Mouse (Mus musculus) small intestine, adult 2 months (tissue): ENCODE results near the gene Mylpf. TPM values are rescaled to one million over a fixed set of nuclear protein-coding genes. Genes with fewer than 3 reads are reported as not detected.

Experiments
- H3K27ac ChIP-seq: fragments of 200-500 bp; 2 replicates; pipeline ENCODE4 v1.5.1; 2012; ENCODE audit warnings: low read depth, low read length, control low read depth, inconsistent platforms; ENCODE audit not compliant: insufficient read depth
- H3K27me3 ChIP-seq: fragments of 200-500 bp; 2 replicates; pipeline ENCODE4 v1.6.1; 2012; ENCODE audit warnings: mild to moderate bottlenecking, moderate library complexity, low read length, inconsistent platforms; ENCODE audit not compliant: control insufficient read depth, insufficient read depth
- H3K36me3 ChIP-seq: fragments of 200-500 bp; 2 replicates; pipeline ENCODE4 v1.6.1; 2012; ENCODE audit warnings: mild to moderate bottlenecking, low read length, control low read depth, inconsistent platforms; ENCODE audit not compliant: control insufficient read depth, insufficient read depth
- H3K4me1 ChIP-seq: fragments of 200-500 bp; 2 replicates; pipeline ENCODE4 v1.6.1; 2012; ENCODE audit warnings: low read length, inconsistent platforms, mixed read lengths; ENCODE audit not compliant: control insufficient read depth, insufficient read depth, insufficient read length
- H3K4me3 ChIP-seq: fragments of 200-500 bp; 2 replicates; pipeline ENCODE4 v1.5.1; 2012; ENCODE audit warnings: low read depth, mild to moderate bottlenecking, control low read depth, inconsistent platforms, low read length, moderate library complexity
- CTCF ChIP-seq: fragments of 200-500 bp; IDR thresholded peaks from 2 replicates; pipeline ENCODE4 v1.5.1; 2012; ENCODE audit warnings: low read depth, mild to moderate bottlenecking, control low read depth, inconsistent platforms, low read length, moderate library complexity, mixed read lengths; ENCODE audit not compliant: insufficient replicate concordance, insufficient read length; ENCODE audit errors: extremely low read depth
- POLR2A ChIP-seq: fragments of 200-500 bp; IDR thresholded peaks from 2 replicates; pipeline ENCODE4 v1.6.1; 2012; ENCODE audit warnings: low read depth, mild to moderate bottlenecking, control low read depth, inconsistent platforms, low read length, moderate library complexity
- WGBS: fragments of 180-500 bp; shearing (Covaris S2); methylation state at CpG from one replicate; pipeline ENCODE4 v1.1.7; 2018; 5-methylcytosine and 5-hydroxymethylcytosine counted together
- polyA plus RNA-seq: library from polyadenylated mRNA; depleted of rRNA; stranded (reverse); fragments of >200 nt; gene quantifications from 2 replicates; pipeline ENCODE4 v1.2.3, GENCODE M21; 2012

The Mylpf gene
- polyA plus RNA-seq, 1 experiment: 1.3 TPM

DNA sequence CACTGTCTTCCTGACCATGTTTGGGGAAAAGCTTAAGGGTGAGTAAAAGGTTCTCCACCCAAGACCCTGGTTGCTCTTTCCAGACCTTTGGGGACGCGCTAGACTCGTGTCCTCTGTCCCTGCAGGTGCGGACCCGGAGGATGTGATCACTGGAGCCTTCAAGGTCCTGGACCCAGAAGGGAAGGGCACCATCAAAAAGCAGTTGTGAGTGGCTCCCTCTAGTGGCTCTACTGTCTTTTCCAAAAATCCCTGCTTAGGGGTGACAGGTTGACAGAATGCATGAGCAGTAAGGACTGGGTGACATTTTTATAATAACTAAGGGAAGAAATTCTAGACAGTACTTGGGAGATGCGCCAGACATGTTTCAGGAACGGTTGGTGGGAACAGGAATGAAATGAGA, 4.8 kb downstream of the Mylpf start:
- Histone ChIP-seq H3K27ac (no peak overlapping the region), H3K27me3 (no peaks in the 10 kb centered on the region), H3K36me3 (no peaks in the 10 kb centered on the region), H3K4me1 (peaks cover 2% of the 10 kb centered on the region; the same call in 1 of the 2 replicates), H3K4me3 (no peak overlapping the region)
- TF ChIP-seq POLR2A (no peak), CTCF (peak; percentile 59; the same call in 1 of the 2 replicates)
- WGBS: 50% methylated on average over 7 of the region's 7 CpGs

DNA sequence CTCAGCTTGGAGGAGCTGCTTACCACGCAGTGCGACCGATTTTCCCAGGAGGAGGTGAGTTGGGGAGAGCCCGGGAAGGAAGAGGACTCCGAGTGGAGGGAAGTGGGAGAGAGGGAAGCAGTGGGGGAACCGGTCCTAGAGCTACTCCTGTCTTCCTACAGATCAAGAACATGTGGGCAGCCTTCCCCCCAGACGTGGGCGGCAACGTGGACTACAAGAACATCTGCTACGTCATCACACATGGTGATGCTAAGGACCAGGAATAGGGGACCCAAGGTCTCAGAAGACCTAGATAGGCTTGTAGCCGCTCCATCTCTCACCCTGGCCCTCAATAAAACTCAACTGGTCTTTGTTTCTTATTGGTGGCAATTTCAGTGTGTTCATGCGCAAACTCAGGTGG, 5.2 kb downstream of the Mylpf start:
- TF ChIP-seq POLR2A (no peak), CTCF (no peak)
- H3K4me1 ChIP-seq: peaks cover 2% of the 10 kb centered on the region; the same call in 1 of the 2 replicates
- H3K27me3 ChIP-seq: no peaks in the 10 kb centered on the region
- H3K36me3 ChIP-seq: no peaks in the 10 kb centered on the region
- H3K4me3 ChIP-seq: no peak overlapping the region
- 78% methylated on average over 12 of the region's 12 CpGs for WGBS
- H3K27ac ChIP-seq: no peak overlapping the region

DNA sequence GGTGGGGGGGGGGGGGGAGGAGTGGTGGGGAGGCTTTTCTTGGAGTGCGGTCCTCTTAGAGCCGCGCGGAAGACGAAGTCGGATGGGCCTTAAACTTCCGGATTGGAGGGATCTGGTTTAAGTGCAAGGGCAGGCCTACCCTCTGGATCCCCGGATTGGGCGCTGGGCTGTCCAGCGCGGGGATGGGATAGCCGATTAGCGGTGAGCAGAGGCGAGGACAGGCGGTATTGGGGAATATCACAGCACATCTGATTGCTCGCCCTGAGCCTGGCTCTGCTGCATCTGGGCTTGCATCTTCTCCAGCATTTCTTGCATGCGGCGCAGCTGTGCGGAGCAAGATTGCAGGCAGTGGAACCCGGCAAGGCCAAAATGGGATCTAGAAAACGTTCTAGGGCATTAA, 5.8 kb downstream of the Mylpf start:
- Histone ChIP-seq H3K4me3 (peak overlapping the region; percentile 32), H3K36me3 (no peaks in the 10 kb centered on the region), H3K27ac (no peak overlapping the region), H3K4me1 (peaks cover 2% of the 10 kb centered on the region; the same call in 1 of the 2 replicates), H3K27me3 (no peaks in the 10 kb centered on the region)
- 72% methylated on average over 21 of the region's 21 CpGs for WGBS
- TF ChIP-seq POLR2A (no peak), CTCF (no peak)

DNA sequence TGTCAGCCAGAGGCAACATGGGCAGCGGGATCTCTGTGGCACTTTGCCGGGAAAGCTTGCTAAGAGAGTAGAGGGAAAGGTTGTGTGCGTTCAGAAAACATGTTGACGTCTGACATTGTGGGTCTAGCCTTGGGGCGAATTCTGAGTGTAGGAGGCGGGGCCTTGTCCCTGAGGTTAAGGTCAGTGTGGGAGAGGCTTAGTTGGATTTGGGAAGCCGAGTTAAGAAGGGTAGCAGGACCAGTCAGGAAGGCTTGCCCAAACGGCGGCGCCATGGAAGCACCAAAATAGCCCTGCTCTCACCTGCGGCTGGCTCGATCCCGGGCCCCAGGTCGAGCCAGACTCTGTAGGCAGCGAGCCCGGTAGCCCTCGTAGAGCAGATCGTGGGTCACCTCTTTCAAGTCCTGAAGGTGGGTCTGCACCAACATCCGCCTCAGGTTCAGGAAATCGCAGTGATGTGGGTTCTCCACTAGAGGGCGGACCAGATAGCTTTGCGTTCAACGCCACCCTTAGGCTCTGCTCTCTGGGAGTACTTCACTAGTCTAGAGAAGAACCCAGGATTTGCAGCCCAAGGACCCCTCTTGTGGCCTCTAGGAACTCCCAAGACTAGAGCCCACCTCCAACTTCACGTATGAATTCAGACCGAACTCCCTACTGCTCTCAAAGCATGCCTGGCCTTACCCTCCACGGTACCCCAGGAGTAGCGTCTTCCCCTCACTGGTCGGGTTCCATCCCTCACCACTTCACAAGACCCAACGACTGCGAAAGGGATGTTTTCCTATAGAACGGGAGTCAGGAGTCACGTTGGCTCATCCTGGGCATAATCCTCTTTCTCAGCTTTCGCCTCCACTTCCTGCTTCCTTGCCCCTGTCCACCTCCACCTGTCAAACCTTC, 6.5 kb downstream of the Mylpf start:
- no peaks in the 10 kb centered on the region for H3K27me3 ChIP-seq
- H3K4me1 ChIP-seq: peaks cover 2% of the 10 kb centered on the region; the same call in 1 of the 2 replicates
- H3K27ac ChIP-seq: no peak overlapping the region
- TF ChIP-seq CTCF (peak; percentile 79; the same call in 1 of the 2 replicates), POLR2A (no peak)
- no peaks in the 10 kb centered on the region for H3K36me3 ChIP-seq
- WGBS: 29% methylated on average over 33 of the region's 33 CpGs
- H3K4me3 ChIP-seq: peak overlapping the region; percentile 32

DNA sequence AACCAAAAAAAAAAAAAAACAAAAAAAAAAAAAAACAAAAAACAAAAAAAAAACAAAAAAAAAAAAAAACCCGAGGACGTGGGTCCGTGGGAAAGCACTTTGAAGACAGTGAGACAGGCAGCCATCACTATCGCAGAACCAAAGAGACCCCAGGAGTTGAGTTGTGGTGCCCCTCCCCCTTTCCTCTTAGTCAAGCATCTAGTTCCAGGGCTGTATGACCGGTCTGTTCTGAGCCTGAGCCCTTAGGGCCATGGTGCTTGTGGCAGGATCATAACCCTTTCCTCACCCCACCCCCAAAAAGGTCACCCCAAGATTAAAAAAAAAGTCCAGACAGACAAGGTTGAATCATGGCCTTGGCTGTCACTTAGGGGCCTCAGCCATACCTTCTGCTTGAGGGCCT, 7.6 kb downstream of the Mylpf start:
- Histone ChIP-seq H3K27ac (no peak overlapping the region), H3K36me3 (no peaks in the 10 kb centered on the region), H3K27me3 (no peaks in the 10 kb centered on the region), H3K4me3 (no peak overlapping the region), H3K4me1 (peaks cover 2% of the 10 kb centered on the region; the same call in 1 of the 2 replicates)
- TF ChIP-seq POLR2A: no peak
- TF ChIP-seq CTCF: no peak
- 86% methylated on average over 5 of the region's 5 CpGs for WGBS

DNA sequence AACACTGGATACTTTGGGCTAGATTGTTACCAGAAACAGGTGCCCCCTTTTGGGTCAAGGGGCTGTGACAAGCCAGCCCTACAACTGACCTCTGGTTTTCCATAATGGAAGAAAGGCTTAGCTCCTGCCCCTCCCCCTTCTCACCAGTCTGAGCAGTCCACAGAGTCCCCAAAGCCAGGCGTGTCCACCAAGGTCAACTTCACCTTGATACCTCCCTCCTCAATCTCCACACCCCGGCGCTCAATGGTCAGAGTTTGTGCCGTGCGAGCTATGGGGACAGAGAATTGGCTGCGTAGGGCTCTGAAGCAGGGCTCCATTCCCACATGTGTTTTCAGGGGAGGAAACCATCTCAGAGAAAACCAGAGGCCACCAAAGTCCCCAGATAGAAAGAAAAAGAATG, 8.8 kb downstream of the Mylpf start:
- Histone ChIP-seq H3K27ac (peak overlapping the region; percentile 81; the same call in 1 of the 2 replicates), H3K4me1 (peaks cover 2% of the 10 kb centered on the region; the same call in 1 of the 2 replicates), H3K27me3 (no peaks in the 10 kb centered on the region), H3K4me3 (peak overlapping the region; percentile 56), H3K36me3 (no peaks in the 10 kb centered on the region)
- TF ChIP-seq CTCF (no peak), POLR2A (no peak)
- 77% methylated on average over 6 of the region's 6 CpGs for WGBS

DNA sequence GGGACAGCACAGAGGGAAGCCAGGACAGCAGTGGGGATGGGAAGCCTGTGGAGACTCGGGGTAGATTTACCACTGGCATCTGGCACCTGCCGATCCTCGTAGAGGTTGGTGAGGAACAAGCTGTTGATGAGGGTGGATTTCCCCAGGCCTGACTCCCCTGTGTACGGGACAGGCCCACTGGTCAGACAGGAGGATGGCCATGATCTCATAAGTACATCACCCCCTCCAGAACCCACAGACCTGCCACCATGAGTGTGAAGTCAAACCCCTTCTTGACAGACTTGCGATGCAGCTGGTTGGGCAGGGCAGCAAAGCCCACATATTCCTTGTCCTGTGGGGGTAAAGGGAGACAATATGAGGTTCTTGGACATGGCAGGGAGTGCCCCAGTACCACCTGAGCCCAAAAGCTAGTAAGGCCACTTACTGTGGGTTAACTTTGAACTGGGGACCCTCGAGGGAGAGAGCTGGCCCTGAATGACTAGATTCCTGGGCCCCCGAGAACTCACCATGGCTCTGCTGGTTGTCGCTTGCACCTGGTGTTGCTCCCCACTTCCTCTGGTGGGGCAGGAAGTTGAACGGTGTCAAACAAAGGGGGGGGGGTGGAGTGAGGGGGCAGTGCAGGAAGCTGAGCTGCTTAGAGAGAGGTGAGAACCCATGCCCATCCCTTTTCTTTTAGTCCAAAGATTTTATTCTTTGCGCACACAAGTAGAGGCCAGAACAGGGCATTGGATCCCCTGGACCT, 9.4 kb downstream of the Mylpf start:
- TF ChIP-seq POLR2A (no peak; the same call in 1 of the 2 replicates), CTCF (no peak)
- Histone ChIP-seq H3K36me3 (no peaks in the 10 kb centered on the region), H3K4me3 (peak overlapping the region; percentile 56), H3K4me1 (peaks cover 2% of the 10 kb centered on the region; the same call in 1 of the 2 replicates), H3K27me3 (no peaks in the 10 kb centered on the region), H3K27ac (peak overlapping the region; percentile 81)
- WGBS: 64% methylated on average over 10 of the region's 10 CpGs
